Mouse (Mus musculus) megakaryocyte-erythroid progenitor cell, adult 5-6 weeks (primary cell): ENCODE data around the gene Gmpr. TPM values are rescaled to one million over a fixed set of nuclear protein-coding genes. Genes with fewer than 3 reads are reported as not detected.
"Not testable (repeated sequence)": the region's sequence is repeated elsewhere in the genome, so short reads cannot be mapped to it uniquely, and the experiment has no call there.

Experiments used
- ATAC-seq: replicated peaks from 2 replicates; pipeline ENCODE4 v1.8.0; 2016; ENCODE audit warnings: mild to moderate bottlenecking, inconsistent platforms; ENCODE audit not compliant: severe bottlenecking, poor library complexity, low FRiP score, low TSS enrichment
- total RNA-seq, 2 experiments: library from RNA; stranded (forward) in 1 of 2; stranded (reverse) in 1 of 2; fragments of 200-1000, 215-1000 nt in 1 of 2; fragments of >200 nt in 1 of 2; fragmentation: Nextera tagmentation in 1 of 2; gene quantifications; 2 replicates each; pipeline ENCODE4 v1.2.3; 2014 to 2017

Gene Gmpr
- total RNA-seq (2014; fragmentation: Nextera tagmentation) (1.9 and 7.8 TPM in 2 replicates), total RNA-seq (2017) (2.4 and 9.6 TPM in 2 replicates)

GRCm38 (mm10) chr13:45507274-45508229, at the start of gene Gmpr:
Gmpr (plus strand) TSS chr13:45507444.
- ATAC-seq, result peak; percentile 15; the same call in 1 of the 2 replicates

- ATAC-seq, result no peak
These were observed 49.8 kb upstream of the Gmpr start for GRCm38 (mm10) chr13:45457459-45457858.

- ATAC-seq, result no peak
These were observed 47.1 kb upstream of the Gmpr start for GRCm38 (mm10) chr13:45460177-45460576.

GRCm38 (mm10) chr13:45461370-45461958, 45.8 kb upstream of the Gmpr start:
- ATAC-seq, result no peak

- ATAC-seq, result no peak
These were observed 41.6 kb upstream of the Gmpr start for GRCm38 (mm10) chr13:45465616-45466015.

GRCm38 (mm10) chr13:45466031-45466519, 41.2 kb upstream of the Gmpr start:
- no peak for ATAC-seq

- no peak for ATAC-seq
These were observed 38.5 kb upstream of the Gmpr start for GRCm38 (mm10) chr13:45468751-45469150.

GRCm38 (mm10) chr13:45469481-45470301, 37.6 kb upstream of the Gmpr start:
- no peak for ATAC-seq

- no peak for ATAC-seq
These were observed 33.9 kb upstream of the Gmpr start for GRCm38 (mm10) chr13:45473311-45473710.

- ATAC-seq, result no peak
These were observed 31.9 kb upstream of the Gmpr start for GRCm38 (mm10) chr13:45475297-45475696.

- ATAC-seq, result no peak
These were observed 30.1 kb upstream of the Gmpr start for GRCm38 (mm10) chr13:45477183-45477582.

GRCm38 (mm10) chr13:45479951-45480350, 27.3 kb upstream of the Gmpr start:
- ATAC-seq, result no peak

GRCm38 (mm10) chr13:45483215-45483614, 24.0 kb upstream of the Gmpr start:
- no peak for ATAC-seq

- ATAC-seq, result not testable (repeated sequence)
These were observed 23.3 kb upstream of the Gmpr start for GRCm38 (mm10) chr13:45483949-45484348.

GRCm38 (mm10) chr13:45485602-45486001, 21.6 kb upstream of the Gmpr start:
- no peak for ATAC-seq

GRCm38 (mm10) chr13:45486598-45486997, 20.6 kb upstream of the Gmpr start:
- no peak for ATAC-seq

GRCm38 (mm10) chr13:45491991-45492732, 15.1 kb upstream of the Gmpr start:
- no peak for ATAC-seq

- no peak for ATAC-seq
These were observed 13.4 kb upstream of the Gmpr start for GRCm38 (mm10) chr13:45493846-45494245.

GRCm38 (mm10) chr13:45498623-45499022, 8.6 kb upstream of the Gmpr start:
- ATAC-seq, result no peak
